Mouse (Mus musculus): ENCODE data around the gene Rsph9.

- TF ChIP-seq CTCF (conservative IDR thresholded peaks at IDR 0.05; ENCODE audit: low read length) (no peak), NANOG (IDR thresholded peaks at IDR 0.05; ENCODE audit: borderline replicate concordance, low read length) (no peak)
These were observed 25.6 kb downstream of the Rsph9 start for GRCm38 (mm10) chr17:46118423-46118850.

Measured in E14TG2a.4 (cell line).